Mouse (Mus musculus) midbrain, embryonic 15.5 days (tissue): ENCODE data around the gene Dcun1d2. TPM values are rescaled to one million over a fixed set of nuclear protein-coding genes. Genes with fewer than 3 reads are reported as not detected.

Experiments used
- ATAC-seq: fragments of 200-750 bp; cut with Nextera tagmentation; replicated peaks from 2 replicates; pipeline ENCODE4 v1.8.0; 2017; ENCODE audit warnings: moderate TSS enrichment
- H3K27ac ChIP-seq: fragments of 300-500 bp; sonication (generic); 2 replicates; pipeline ENCODE4 v1.5.1; 2015; ENCODE audit warnings: mild to moderate bottlenecking, inconsistent platforms
- H3K27me3 ChIP-seq: fragments of 300-500 bp; sonication (generic); replicated peaks from 2 replicates; pipeline ENCODE4 v1.6.1; 2015; ENCODE audit warnings: inconsistent platforms
- H3K36me3 ChIP-seq: fragments of 300-500 bp; sonication (generic); replicated peaks from 2 replicates; pipeline ENCODE4 v1.6.1; 2015; ENCODE audit warnings: inconsistent platforms
- H3K4me1 ChIP-seq: fragments of 300-500 bp; sonication (generic); 2 replicates; pipeline ENCODE4 v1.6.1; 2015; ENCODE audit warnings: inconsistent platforms
- H3K4me2 ChIP-seq: fragments of 300-500 bp; sonication (generic); 2 replicates; pipeline ENCODE4 v1.6.1; 2015; ENCODE audit warnings: inconsistent platforms, mild to moderate bottlenecking, moderate library complexity
- H3K4me3 ChIP-seq: fragments of 300-500 bp; sonication (generic); 2 replicates; pipeline ENCODE4 v1.5.1; 2015; ENCODE audit warnings: mild to moderate bottlenecking, inconsistent platforms
- H3K9ac ChIP-seq: fragments of 300-500 bp; sonication (generic); 2 replicates; pipeline ENCODE4 v1.6.1; 2015; ENCODE audit warnings: mild to moderate bottlenecking, inconsistent platforms
- H3K9me3 ChIP-seq: fragments of 300-500 bp; sonication (generic); 2 replicates; pipeline ENCODE4 v1.6.1; 2016; ENCODE audit warnings: inconsistent platforms
- WGBS: fragments of 180-500 bp; shearing (Covaris S2); methylation state at CpG from one replicate; pipeline ENCODE4 v1.1.7; 2015; ENCODE audit warnings: mixed read lengths; 5-methylcytosine and 5-hydroxymethylcytosine counted together
- polyA plus RNA-seq: library from polyadenylated mRNA; unstranded; fragments of >200 nt; fragmentation: Nextera tagmentation; extraction: Ambion mirVana; gene quantifications from 2 replicates; pipeline ENCODE4 v1.2.1, GENCODE M21; 2015

The Dcun1d2 gene
- polyA plus RNA-seq, 1 experiment from 2014 or later: 33.8 TPM

GRCm38 (mm10) chr8:13299571-13299970 is 11.6 kb upstream of the Dcun1d2 start:
- Histone ChIP-seq H3K27me3 (no peaks in the 10 kb centered on the region), H3K36me3 (peaks cover 73% of the 10 kb centered on the region), H3K27ac (no peak overlapping the region), H3K4me1 (no peaks in the 10 kb centered on the region), H3K4me2 (no peak overlapping the region), H3K9ac (no peak overlapping the region), H3K9me3 (no peaks in the 10 kb centered on the region), H3K4me3 (no peak overlapping the region)
- no peak for ATAC-seq
- 97% methylated on average over 8 of the region's 8 CpGs for WGBS

- no peak overlapping the region for H3K4me2 ChIP-seq
- peaks cover 37% of the 10 kb centered on the region for H3K36me3 ChIP-seq
- ATAC-seq: no peak
- WGBS: 94% methylated on average over 9 of the region's 9 CpGs
- H3K9me3 ChIP-seq: no peaks in the 10 kb centered on the region
- no peak overlapping the region for H3K9ac ChIP-seq
- no peak overlapping the region for H3K27ac ChIP-seq
- H3K4me3 ChIP-seq: no peak overlapping the region
- H3K4me1 ChIP-seq: peaks cover 8% of the 10 kb centered on the region
- no peaks in the 10 kb centered on the region for H3K27me3 ChIP-seq
Measured at GRCm38 (mm10) chr8:13293677-13294470, 5.9 kb upstream of the Dcun1d2 start.

- Histone ChIP-seq H3K27ac (no peak overlapping the region), H3K9ac (no peak overlapping the region), H3K9me3 (no peaks in the 10 kb centered on the region), H3K4me3 (no peak overlapping the region), H3K36me3 (peaks cover 37% of the 10 kb centered on the region), H3K4me2 (no peak overlapping the region), H3K27me3 (no peaks in the 10 kb centered on the region), H3K4me1 (peaks cover 12% of the 10 kb centered on the region)
- no peak for ATAC-seq
- 30% methylated on average over 9 of the region's 9 CpGs for WGBS
Measured at GRCm38 (mm10) chr8:13292364-13292763, 4.4 kb upstream of the Dcun1d2 start.

GRCm38 (mm10) chr8:13288646-13289045 is 715 bp upstream of the Dcun1d2 start:
- Histone ChIP-seq H3K4me3 (peak overlapping the region; percentile 81), H3K36me3 (peaks cover 5% of the 10 kb centered on the region; the same call in 1 of the 2 replicates), H3K27ac (no peak overlapping the region), H3K9ac (peak overlapping the region; percentile 87), H3K27me3 (no peaks in the 10 kb centered on the region), H3K4me2 (peak overlapping the region; percentile 98), H3K9me3 (no peaks in the 10 kb centered on the region), H3K4me1 (peaks cover 22% of the 10 kb centered on the region)
- no peak for ATAC-seq
- WGBS: 3% methylated on average over 6 of the region's 6 CpGs

- Histone ChIP-seq H3K36me3 (no peaks in the 10 kb centered on the region), H3K4me2 (peak overlapping the region; percentile 98), H3K27ac (peak overlapping the region; percentile 93), H3K4me1 (peaks cover 22% of the 10 kb centered on the region), H3K4me3 (peak overlapping the region; percentile 81), H3K27me3 (no peaks in the 10 kb centered on the region), H3K9ac (peak overlapping the region; percentile 87), H3K9me3 (no peaks in the 10 kb centered on the region)
- WGBS: under 1% methylated on average over 34 of the region's 34 CpGs
- peak; percentile 77 for ATAC-seq
Measured at GRCm38 (mm10) chr8:13287304-13287691, 633 bp downstream of the Dcun1d2 start.

- no peak overlapping the region for H3K4me2 ChIP-seq
- H3K36me3 ChIP-seq: no peaks in the 10 kb centered on the region
- no peak overlapping the region for H3K27ac ChIP-seq
- WGBS: 78% methylated on average over 1 of the region's 1 CpGs
- no peak for ATAC-seq
- H3K4me1 ChIP-seq: peaks cover 10% of the 10 kb centered on the region
- H3K9ac ChIP-seq: no peak overlapping the region
- H3K27me3 ChIP-seq: no peaks in the 10 kb centered on the region
- H3K9me3 ChIP-seq: no peaks in the 10 kb centered on the region
- H3K4me3 ChIP-seq: no peak overlapping the region
Measured at GRCm38 (mm10) chr8:13283200-13283599, 4.7 kb downstream of the Dcun1d2 start.

- Histone ChIP-seq H3K27me3 (no peaks in the 10 kb centered on the region), H3K4me3 (no peak overlapping the region), H3K9ac (no peak overlapping the region), H3K36me3 (no peaks in the 10 kb centered on the region; the same call in 1 of the 2 replicates), H3K9me3 (no peaks in the 10 kb centered on the region), H3K27ac (no peak overlapping the region), H3K4me1 (no peaks in the 10 kb centered on the region), H3K4me2 (no peak overlapping the region)
- ATAC-seq: no peak
- 86% methylated on average over 5 of the region's 5 CpGs for whole genome bisulfite sequencing
Measured at GRCm38 (mm10) chr8:13276941-13277447, 10.9 kb downstream of the Dcun1d2 start.

GRCm38 (mm10) chr8:13272834-13273233 is 15.1 kb downstream of the Dcun1d2 start:
- 92% methylated on average over 5 of the region's 5 CpGs for WGBS
- Histone ChIP-seq H3K4me2 (no peak overlapping the region), H3K4me3 (no peak overlapping the region), H3K9me3 (no peaks in the 10 kb centered on the region), H3K9ac (no peak overlapping the region), H3K27me3 (no peaks in the 10 kb centered on the region), H3K27ac (no peak overlapping the region), H3K36me3 (peaks cover 14% of the 10 kb centered on the region; the same call in 1 of the 2 replicates), H3K4me1 (no peaks in the 10 kb centered on the region)
- ATAC-seq: no peak

- Histone ChIP-seq H3K4me2 (no peak overlapping the region), H3K36me3 (peaks cover 18% of the 10 kb centered on the region; the same call in 1 of the 2 replicates), H3K9ac (no peak overlapping the region), H3K27ac (no peak overlapping the region), H3K27me3 (no peaks in the 10 kb centered on the region), H3K4me1 (no peaks in the 10 kb centered on the region), H3K4me3 (no peak overlapping the region), H3K9me3 (no peaks in the 10 kb centered on the region)
- ATAC-seq: no peak
- 83% methylated on average over 2 of the region's 2 CpGs for WGBS
Measured at GRCm38 (mm10) chr8:13267566-13267965, 20.4 kb downstream of the Dcun1d2 start.

- H3K4me3 ChIP-seq: no peak overlapping the region
- H3K36me3 ChIP-seq: peaks cover 10% of the 10 kb centered on the region; the same call in 1 of the 2 replicates
- ATAC-seq: no peak
- no peaks in the 10 kb centered on the region for H3K4me1 ChIP-seq
- WGBS: 70% methylated on average over 3 of the region's 3 CpGs
- H3K9me3 ChIP-seq: no peaks in the 10 kb centered on the region
- no peak overlapping the region for H3K4me2 ChIP-seq
- no peak overlapping the region for H3K27ac ChIP-seq
- H3K9ac ChIP-seq: no peak overlapping the region
- H3K27me3 ChIP-seq: no peaks in the 10 kb centered on the region
Measured at GRCm38 (mm10) chr8:13263376-13263775, 24.6 kb downstream of the Dcun1d2 start.

- H3K9me3 ChIP-seq: no peaks in the 10 kb centered on the region
- WGBS: 38% methylated on average over 8 of the region's 8 CpGs
- peak; percentile 54; the same call in 1 of the 2 replicates for ATAC-seq
- no peak within 1 kb of the TSS for H3K4me3 ChIP-seq
- H3K9ac ChIP-seq: no peak within 1 kb of the TSS
- H3K27ac ChIP-seq: no peak within 1 kb of the TSS
- no peaks in the 10 kb centered on the region for H3K27me3 ChIP-seq
- peaks cover 10% of the 10 kb centered on the region; the same call in 1 of the 2 replicates for H3K36me3 ChIP-seq
- no peak within 1 kb of the TSS for H3K4me2 ChIP-seq
- no peaks in the 10 kb centered on the region for H3K4me1 ChIP-seq
Measured at GRCm38 (mm10) chr8:13254019-13254418, 33.9 kb downstream of the Dcun1d2 start, which contains the start of gene Adprhl1. Gene Adprhl1, minus strand, starts transcription at chr8:13254162.

GRCm38 (mm10) chr8:13253413-13253812 is 34.5 kb downstream of the Dcun1d2 start:
- H3K9ac ChIP-seq: no peak overlapping the region
- WGBS: 80% methylated on average over 5 of the region's 5 CpGs
- H3K4me1 ChIP-seq: no peaks in the 10 kb centered on the region
- peaks cover 10% of the 10 kb centered on the region; the same call in 1 of the 2 replicates for H3K36me3 ChIP-seq
- no peaks in the 10 kb centered on the region for H3K27me3 ChIP-seq
- ATAC-seq: no peak
- H3K4me3 ChIP-seq: no peak overlapping the region
- H3K4me2 ChIP-seq: no peak overlapping the region
- H3K9me3 ChIP-seq: no peaks in the 10 kb centered on the region
- H3K27ac ChIP-seq: no peak overlapping the region
